Mouse (Mus musculus) forebrain, embryonic 11.5 days (tissue): ENCODE measurements around the gene Gpc5. TPM values are rescaled to one million over a fixed set of nuclear protein-coding genes. Genes with fewer than 3 reads are reported as not detected.

Experiments
- ATAC-seq: fragments of 200-750 bp; cut with Nextera tagmentation; replicated peaks from 2 replicates; pipeline ENCODE4 v1.8.0; 2017; ENCODE audit warnings: moderate TSS enrichment; ENCODE audit not compliant: low FRiP score
- DNase-seq: peaks from one replicate; pipeline ENCODE4 v3.0.0-alpha.2; 2017; ENCODE audit warnings: low spot score
- H3K27ac ChIP-seq: fragments of 300-500 bp; sonication (generic); 2 replicates; pipeline ENCODE4 v1.5.1; 2014; ENCODE audit warnings: low read depth, low read length
- H3K27me3 ChIP-seq: fragments of 300-500 bp; sonication (generic); 2 replicates; pipeline ENCODE4 v1.6.1; 2014; ENCODE audit warnings: mild to moderate bottlenecking, low read length, mixed read lengths; ENCODE audit not compliant: control insufficient read depth, insufficient read depth
- H3K36me3 ChIP-seq: fragments of 300-500 bp; sonication (generic); 2 replicates; pipeline ENCODE4 v1.6.1; 2014; ENCODE audit warnings: mild to moderate bottlenecking, low read length, moderate library complexity, mixed read lengths; ENCODE audit not compliant: control insufficient read depth, insufficient read depth
- H3K4me1 ChIP-seq: fragments of 300-500 bp; sonication (generic); replicated peaks from 2 replicates; pipeline ENCODE4 v1.6.1; 2014; ENCODE audit warnings: low read length, mixed read lengths; ENCODE audit not compliant: control insufficient read depth, insufficient read depth
- H3K4me2 ChIP-seq: fragments of 300-500 bp; sonication (generic); 2 replicates; pipeline ENCODE4 v1.6.1; 2014; ENCODE audit warnings: low read depth, mild to moderate bottlenecking, low read length, moderate library complexity, mixed read lengths; ENCODE audit not compliant: severe bottlenecking
- H3K4me3 ChIP-seq: fragments of 300-500 bp; sonication (generic); 2 replicates; pipeline ENCODE4 v1.5.1; 2014; ENCODE audit warnings: low read depth, low read length
- H3K9ac ChIP-seq: fragments of 300-500 bp; sonication (generic); 2 replicates; pipeline ENCODE4 v1.6.1; 2014; ENCODE audit warnings: low read length
- H3K9me3 ChIP-seq: fragments of 300-500 bp; sonication (generic); 2 replicates; pipeline ENCODE4 v1.6.1; 2016; ENCODE audit warnings: low read length, mixed read lengths; ENCODE audit not compliant: control insufficient read depth
- WGBS: fragments of 180-500 bp; shearing (Covaris S2); extraction: QIAGEN DNeasy Blood & Tissue Kit; methylation state at CpG from one replicate; pipeline ENCODE4 v1.1.7; 2014; 5-methylcytosine and 5-hydroxymethylcytosine counted together
- polyA plus RNA-seq: library from polyadenylated mRNA; unstranded; fragments of >200 nt; fragmentation: Nextera tagmentation; extraction: Ambion mirVana; gene quantifications from 2 replicates; pipeline ENCODE4 v1.2.1, GENCODE M21; 2014

The Gpc5 gene
- polyA plus RNA-seq, 1 experiment from 2014 or later, result 0.48 TPM

DNA sequence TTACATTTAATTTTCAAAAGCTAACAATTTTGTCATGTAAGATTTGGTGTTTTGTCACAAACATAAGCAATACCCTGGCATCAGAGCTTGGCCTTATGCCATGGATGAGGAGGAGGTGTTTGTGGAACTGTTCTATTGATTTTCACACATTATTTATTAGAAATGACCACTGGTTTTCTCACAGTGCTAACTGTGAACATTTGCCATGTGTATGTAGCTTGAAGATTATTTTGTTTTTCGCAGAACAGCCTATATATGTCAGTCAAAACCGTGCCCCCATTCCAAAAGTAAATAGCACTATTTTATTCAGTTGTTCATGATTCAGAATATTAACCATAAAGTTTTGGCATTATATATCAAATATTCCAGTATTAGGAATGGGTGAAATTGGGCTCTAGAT is 1216.5 kb downstream of the Gpc5 start:
- DNase-seq, result no peak
- H3K27ac ChIP-seq, result no peak overlapping the region
- no peak for ATAC-seq
- H3K4me3 ChIP-seq, result no peak overlapping the region
- H3K9ac ChIP-seq, result no peak overlapping the region
- 88% methylated on average over 2 of the region's 2 CpGs for WGBS
- no peaks in the 10 kb centered on the region for H3K9me3 ChIP-seq
- no peaks in the 10 kb centered on the region for H3K36me3 ChIP-seq
- no peaks in the 10 kb centered on the region for H3K27me3 ChIP-seq
- H3K4me1 ChIP-seq, result no peaks in the 10 kb centered on the region
- no peak overlapping the region for H3K4me2 ChIP-seq

- H3K36me3 ChIP-seq, result no peaks in the 10 kb centered on the region
- no peak overlapping the region for H3K4me2 ChIP-seq
- H3K4me1 ChIP-seq, result no peaks in the 10 kb centered on the region
- H3K4me3 ChIP-seq, result no peak overlapping the region
- H3K27ac ChIP-seq, result no peak overlapping the region
- DNase-seq (no peak), ATAC-seq (no peak)
- H3K27me3 ChIP-seq, result no peaks in the 10 kb centered on the region
- no peak overlapping the region for H3K9ac ChIP-seq
- no peaks in the 10 kb centered on the region for H3K9me3 ChIP-seq
These were observed 1225.5 kb downstream of the Gpc5 start for GRCm38 (mm10) chr14:116317491-116317890.

DNA sequence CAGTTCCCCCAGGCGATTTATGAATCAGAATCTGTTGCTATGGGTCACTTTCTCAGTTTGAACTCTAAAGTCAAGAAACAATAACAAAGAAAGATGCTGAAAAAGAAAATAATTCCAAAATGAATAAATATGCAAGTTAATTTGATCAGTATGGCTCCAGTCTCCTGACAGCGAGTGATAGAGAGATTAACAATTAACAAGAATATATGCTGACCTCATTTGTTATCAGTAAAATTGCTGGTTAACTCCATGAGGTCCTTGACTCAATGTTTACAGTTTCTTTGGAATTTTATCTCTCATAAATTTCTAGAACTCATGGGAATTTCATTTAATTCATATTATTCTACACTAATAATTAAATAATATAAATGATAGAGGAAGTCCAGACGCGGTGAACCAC is 1244.2 kb downstream of the Gpc5 start:
- no peak for DNase-seq
- no peak overlapping the region for H3K4me2 ChIP-seq
- no peaks in the 10 kb centered on the region for H3K4me1 ChIP-seq
- no peak overlapping the region for H3K4me3 ChIP-seq
- WGBS, result 93% methylated on average over 4 of the region's 4 CpGs
- no peak overlapping the region for H3K27ac ChIP-seq
- ATAC-seq, result no peak
- no peaks in the 10 kb centered on the region for H3K36me3 ChIP-seq
- no peaks in the 10 kb centered on the region for H3K27me3 ChIP-seq
- no peaks in the 10 kb centered on the region for H3K9me3 ChIP-seq
- no peak overlapping the region for H3K9ac ChIP-seq

DNA sequence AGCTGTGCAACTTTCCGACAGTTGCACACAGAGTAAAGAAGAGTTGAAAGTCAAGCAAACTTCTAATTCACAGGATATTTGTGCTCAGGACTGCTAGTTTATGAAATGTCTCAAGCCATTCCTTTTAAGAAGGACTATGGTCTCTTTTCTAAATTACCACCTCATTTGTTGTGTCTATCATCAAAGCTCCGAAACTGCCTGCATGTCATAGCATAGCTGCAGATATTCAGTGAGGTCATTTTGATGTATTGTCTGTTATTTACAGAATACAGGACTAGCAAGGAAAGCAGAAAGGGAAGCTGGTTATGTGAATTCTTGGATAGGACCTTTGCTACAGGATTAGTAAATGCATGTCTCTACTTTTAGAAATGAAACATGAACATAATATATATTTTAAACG is 1246.4 kb downstream of the Gpc5 start:
- Histone ChIP-seq H3K9me3 (no peaks in the 10 kb centered on the region), H3K4me1 (no peaks in the 10 kb centered on the region), H3K27me3 (no peaks in the 10 kb centered on the region), H3K4me3 (no peak overlapping the region), H3K27ac (no peak overlapping the region), H3K36me3 (no peaks in the 10 kb centered on the region), H3K9ac (no peak overlapping the region), H3K4me2 (no peak overlapping the region)
- DNase-seq (no peak), ATAC-seq (no peak)
- 82% methylated on average over 3 of the region's 3 CpGs for WGBS

DNA sequence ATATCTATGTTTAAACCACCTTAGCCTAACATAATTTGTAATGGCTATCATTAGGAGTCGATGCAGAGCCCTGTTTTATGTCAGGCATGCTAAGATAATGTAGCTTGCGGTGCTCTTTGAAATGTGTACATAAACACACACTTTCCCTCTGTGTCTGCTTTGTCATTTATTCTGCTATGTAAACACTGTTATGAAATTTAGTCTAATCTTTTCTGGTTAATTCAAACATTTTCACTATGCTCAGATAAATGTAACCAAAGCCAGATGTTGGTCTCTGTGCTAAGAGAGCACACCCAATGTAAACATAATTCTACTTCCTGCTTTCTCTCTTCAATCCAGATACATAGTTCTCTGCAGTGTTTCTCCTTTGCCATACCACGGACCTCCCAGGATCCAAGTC is 1256.5 kb downstream of the Gpc5 start:
- WGBS, result 72% methylated on average over 3 of the region's 3 CpGs

GRCm38 (mm10) chr14:116384602-116385001 is 1292.6 kb downstream of the Gpc5 start:
- no peak overlapping the region for H3K27ac ChIP-seq
- no peaks in the 10 kb centered on the region for H3K27me3 ChIP-seq
- no peaks in the 10 kb centered on the region for H3K9me3 ChIP-seq
- no peak overlapping the region for H3K4me2 ChIP-seq
- H3K4me3 ChIP-seq, result no peak overlapping the region
- H3K4me1 ChIP-seq, result no peaks in the 10 kb centered on the region
- DNase-seq, result no peak
- no peaks in the 10 kb centered on the region for H3K36me3 ChIP-seq
- 65% methylated on average over 2 of the region's 2 CpGs for WGBS
- H3K9ac ChIP-seq, result no peak overlapping the region
- ATAC-seq, result no peak

More for the DNA sequence above, 1256.5 kb downstream of the Gpc5 start:
- DNase-seq (no peak), ATAC-seq (no peak)
- no peaks in the 10 kb centered on the region for H3K9me3 ChIP-seq
- no peak overlapping the region for H3K27ac ChIP-seq
- no peaks in the 10 kb centered on the region for H3K4me1 ChIP-seq
- H3K4me3 ChIP-seq, result no peak overlapping the region
- no peak overlapping the region for H3K9ac ChIP-seq
- no peak overlapping the region for H3K4me2 ChIP-seq
- H3K36me3 ChIP-seq, result no peaks in the 10 kb centered on the region
- H3K27me3 ChIP-seq, result no peaks in the 10 kb centered on the region

DNA sequence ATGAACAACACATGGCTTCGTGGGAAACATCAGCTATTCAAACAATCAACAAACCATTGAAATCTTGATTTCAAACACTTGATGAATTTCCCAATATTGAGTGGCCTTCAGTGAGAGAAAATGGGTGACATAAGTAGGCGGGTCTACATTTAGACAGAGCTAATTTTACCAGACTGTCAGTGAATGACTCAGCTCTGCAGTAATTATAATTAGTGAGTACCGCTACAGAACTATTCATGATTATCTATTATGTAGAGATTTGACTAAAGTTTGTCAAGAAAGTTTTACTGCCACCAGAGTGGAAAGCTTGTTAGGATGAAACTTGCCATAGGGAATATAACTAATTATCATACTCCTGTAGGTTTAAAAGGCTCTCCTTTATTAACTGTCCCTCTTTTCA is 1323.5 kb downstream of the Gpc5 start:
- no peaks in the 10 kb centered on the region for H3K9me3 ChIP-seq
- H3K27me3 ChIP-seq, result no peaks in the 10 kb centered on the region
- H3K4me1 ChIP-seq, result no peaks in the 10 kb centered on the region
- DNase-seq (no peak), ATAC-seq (no peak)
- no peak overlapping the region for H3K27ac ChIP-seq
- no peak overlapping the region for H3K4me2 ChIP-seq
- no peaks in the 10 kb centered on the region for H3K36me3 ChIP-seq
- 72% methylated on average over 3 of the region's 3 CpGs for WGBS
- H3K9ac ChIP-seq, result no peak overlapping the region
- H3K4me3 ChIP-seq, result no peak overlapping the region

DNA sequence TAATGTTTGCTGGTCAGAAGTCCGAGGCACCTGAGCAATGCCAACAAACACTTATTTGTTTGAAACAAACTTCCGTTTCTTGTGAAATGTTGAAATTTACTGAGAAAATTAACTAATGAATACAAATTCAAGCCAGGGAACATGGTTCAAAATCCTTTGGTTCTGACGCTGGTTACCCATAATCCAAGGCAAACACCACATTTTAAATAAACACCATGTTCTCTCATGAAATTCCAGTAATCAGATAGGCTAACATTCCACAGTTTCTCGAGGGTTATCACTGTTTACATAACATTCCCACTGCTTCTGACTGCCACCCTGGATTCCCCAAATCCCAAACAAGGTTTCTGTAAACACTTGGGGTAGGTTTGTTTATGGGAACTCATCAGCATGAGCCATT is 1356.2 kb downstream of the Gpc5 start:
- no peak for ATAC-seq
- Histone ChIP-seq H3K27me3 (no peaks in the 10 kb centered on the region), H3K4me3 (no peak overlapping the region), H3K4me2 (no peak overlapping the region), H3K9me3 (no peaks in the 10 kb centered on the region), H3K27ac (no peak overlapping the region), H3K9ac (no peak overlapping the region), H3K36me3 (no peaks in the 10 kb centered on the region), H3K4me1 (no peaks in the 10 kb centered on the region)
- WGBS, result 77% methylated on average over 4 of the region's 4 CpGs
- no peak for DNase-seq

- DNase-seq (no peak), ATAC-seq (no peak)
- Histone ChIP-seq H3K36me3 (no peaks in the 10 kb centered on the region), H3K27ac (no peak overlapping the region), H3K9ac (no peak overlapping the region), H3K4me3 (no peak overlapping the region), H3K4me2 (no peak overlapping the region), H3K9me3 (no peaks in the 10 kb centered on the region), H3K4me1 (no peaks in the 10 kb centered on the region), H3K27me3 (no peaks in the 10 kb centered on the region)
- WGBS, result 90% methylated on average over 3 of the region's 3 CpGs
These were observed 1361.3 kb downstream of the Gpc5 start for GRCm38 (mm10) chr14:116453356-116453755.
